In genomic region chr12:103241311-103242082, GRCm38 (mm10) we compare ENCODE assay signal across 8 mouse cellular contexts. TPM values are rescaled to one million over a fixed set of nuclear protein-coding genes. Genes with fewer than 3 reads are reported as not detected.
DNase-seq lines count a peak whose midpoint lies in the region; ATAC-seq lines count a peak whose summit lies in the region.

No protein-coding gene starts in this region.

- peak; percentile 32 for ATAC-seq in kidney, embryonic 16.5 days (ENCODE audit: low FRiP score, low TSS enrichment)
- ATAC-seq in hindbrain, embryonic 16.5 days: peak; percentile 25; the same call in 1 of the 2 replicates
- peak; percentile 64 for ATAC-seq in midbrain, embryonic 15.5 days (replicated peaks)
- ATAC-seq in megakaryocyte-erythroid progenitor cell, adult 5-6 weeks (replicated peaks; ENCODE audit: low FRiP score, low TSS enrichment, poor library complexity, severe bottlenecking): no peak

- no peaks in the 10 kb centered on the region for H3K36me3 ChIP-seq in kidney, embryonic 16.5 days (ENCODE audit: insufficient read depth, low read length)
- no peaks in the 10 kb centered on the region for H3K36me3 ChIP-seq in hindbrain, embryonic 16.5 days (ENCODE audit: control insufficient read depth, insufficient read depth, low read length)
- H3K36me3 ChIP-seq in midbrain, embryonic 15.5 days (replicated peaks): no peaks in the 10 kb centered on the region

- peak overlapping the region; percentile 68 for H3K4me3 ChIP-seq in kidney, embryonic 16.5 days (ENCODE audit: low read length)
- H3K4me3 ChIP-seq in hindbrain, embryonic 16.5 days (ENCODE audit: low read length): peak overlapping the region; percentile 70
- H3K4me3 ChIP-seq in midbrain, embryonic 15.5 days: peak overlapping the region; percentile 61

- H3K27me3 ChIP-seq in kidney, embryonic 16.5 days (ENCODE audit: insufficient read depth, low read length): peaks cover 10% of the 10 kb centered on the region; the same call in 1 of the 2 replicates
- H3K27me3 ChIP-seq in hindbrain, embryonic 16.5 days (replicated peaks; ENCODE audit: control insufficient read depth, insufficient read depth, low read length): peaks cover 10% of the 10 kb centered on the region; the same call in 1 of the 2 replicates
- no peaks in the 10 kb centered on the region; the same call in 1 of the 2 replicates for H3K27me3 ChIP-seq in midbrain, embryonic 15.5 days (replicated peaks)

- 13% methylated on average over 36 of the region's 36 CpGs for WGBS in kidney, embryonic 16.5 days
- WGBS in hindbrain, embryonic 16.5 days: 9% methylated on average over 36 of the region's 36 CpGs
- WGBS in midbrain, embryonic 15.5 days: 8% methylated on average over 36 of the region's 36 CpGs

- no peaks in the 10 kb centered on the region for H3K9me3 ChIP-seq in kidney, embryonic 16.5 days (ENCODE audit: low read length)
- no peaks in the 10 kb centered on the region for H3K9me3 ChIP-seq in hindbrain, embryonic 16.5 days (ENCODE audit: control insufficient read depth, low read length)
- no peaks in the 10 kb centered on the region for H3K9me3 ChIP-seq in midbrain, embryonic 15.5 days

- H3K4me2 ChIP-seq in kidney, embryonic 16.5 days (replicated peaks; ENCODE audit: low read depth, low read length): peak overlapping the region; percentile 68
- H3K4me2 ChIP-seq in hindbrain, embryonic 16.5 days (ENCODE audit: low read length): peak overlapping the region; percentile 94
- peak overlapping the region; percentile 89 for H3K4me2 ChIP-seq in midbrain, embryonic 15.5 days

- peaks cover 9% of the 10 kb centered on the region for H3K4me1 ChIP-seq in kidney, embryonic 16.5 days (ENCODE audit: insufficient read depth, low read length)
- peaks cover 7% of the 10 kb centered on the region for H3K4me1 ChIP-seq in hindbrain, embryonic 16.5 days (ENCODE audit: control insufficient read depth, insufficient read depth, low read depth, low read length)
- H3K4me1 ChIP-seq in midbrain, embryonic 15.5 days: peaks cover 9% of the 10 kb centered on the region

- H3K9ac ChIP-seq in kidney, embryonic 16.5 days (replicated peaks; ENCODE audit: low read length): peak overlapping the region; percentile 84
- H3K9ac ChIP-seq in hindbrain, embryonic 16.5 days (ENCODE audit: low read depth, low read length): peak overlapping the region; percentile 76
- peak overlapping the region; percentile 50 for H3K9ac ChIP-seq in midbrain, embryonic 15.5 days

- H3K27ac ChIP-seq in kidney, embryonic 16.5 days (ENCODE audit: low read length): no peak overlapping the region
- no peak overlapping the region; the same call in 1 of the 2 replicates for H3K27ac ChIP-seq in hindbrain, embryonic 16.5 days (ENCODE audit: low read depth, low read length)
- H3K27ac ChIP-seq in midbrain, embryonic 15.5 days: no peak overlapping the region

- DNase-seq in kidney, adult 11 months: no peak
- peak; percentile 67 for DNase-seq in embryo, embryonic 10 days (ENCODE audit: low spot score)
- DNase-seq in frontal cortex, postnatal 14 days (ENCODE audit: low spot score in 2 of 2): no peak
- DNase-seq in c-Kit-positive CD71-positive TER-119-positive erythroid progenitor cells, embryonic 14.5 days (ENCODE audit: low spot score): no peak

RNA-seq across cellular contexts. Expression of gene Prima1, which starts 0.5 kb away (rescaled TPM):
- polyA plus RNA-seq in kidney, embryonic 16.5 days (2015; fragmentation: Nextera tagmentation; extraction: Ambion mirVana): 0.47 and 1.5 TPM in 2 replicates
- 0.59 and 0.70 TPM in 2 replicates for polyA plus RNA-seq in hindbrain, embryonic 16.5 days (2015; fragmentation: Nextera tagmentation; extraction: Ambion mirVana)
- 1.2 and 1.5 TPM in 2 replicates for polyA plus RNA-seq in midbrain, embryonic 15.5 days (2015; fragmentation: Nextera tagmentation; extraction: Ambion mirVana)
- total RNA-seq in megakaryocyte-erythroid progenitor cell, adult 5-6 weeks (2014; fragmentation: Nextera tagmentation): not detected in 2 replicates
- not detected in 2 replicates for total RNA-seq in megakaryocyte-erythroid progenitor cell, adult 5-6 weeks (2017)
